Mouse (Mus musculus) kidney, postnatal 14 days (tissue): ENCODE measurements around the gene Ube2q1.
A peak's percentile ranks its signal among the peaks of the same experiment; 100 is the strongest.

Experiments used
- DNase-seq: peaks from one replicate; pipeline ENCODE4 v3.0.0; 2022; ENCODE audit warnings: mixed read lengths

Gene Ube2q1

GRCm38 (mm10) chr3:89821548-89822480 is 48.4 kb downstream of the Ube2q1 start:
- DNase-seq, result no peak

- DNase-seq, result no peak
Observed at GRCm38 (mm10) chr3:89823594-89823993, 50.2 kb downstream of the Ube2q1 start.

GRCm38 (mm10) chr3:89826295-89826694 is 52.9 kb downstream of the Ube2q1 start:
- no peak for DNase-seq

- DNase-seq, result peak; percentile 69
Observed at GRCm38 (mm10) chr3:89830815-89831591, 57.6 kb downstream of the Ube2q1 start, which contains the start of gene She. TSS of gene She (plus strand) at chr3:89831370.
